Mouse (Mus musculus) liver, adult 2 months (tissue): ENCODE measurements around the gene Cct8l1.
A peak's percentile ranks its signal among the peaks of the same experiment; 100 is the strongest.

Source experiments
- CTCF ChIP-seq: fragments of 200-500 bp; IDR thresholded peaks from 2 replicates; pipeline ENCODE4 v1.5.1; 2011; ENCODE audit warnings: low read depth, low read length, control low read depth
- POLR2A ChIP-seq: fragments of 200-500 bp; IDR thresholded peaks from 2 replicates; pipeline ENCODE4 v1.6.1; 2011; ENCODE audit warnings: low read length, control low read depth; ENCODE audit not compliant: insufficient read depth; ENCODE audit errors: extremely low read depth

DNA sequence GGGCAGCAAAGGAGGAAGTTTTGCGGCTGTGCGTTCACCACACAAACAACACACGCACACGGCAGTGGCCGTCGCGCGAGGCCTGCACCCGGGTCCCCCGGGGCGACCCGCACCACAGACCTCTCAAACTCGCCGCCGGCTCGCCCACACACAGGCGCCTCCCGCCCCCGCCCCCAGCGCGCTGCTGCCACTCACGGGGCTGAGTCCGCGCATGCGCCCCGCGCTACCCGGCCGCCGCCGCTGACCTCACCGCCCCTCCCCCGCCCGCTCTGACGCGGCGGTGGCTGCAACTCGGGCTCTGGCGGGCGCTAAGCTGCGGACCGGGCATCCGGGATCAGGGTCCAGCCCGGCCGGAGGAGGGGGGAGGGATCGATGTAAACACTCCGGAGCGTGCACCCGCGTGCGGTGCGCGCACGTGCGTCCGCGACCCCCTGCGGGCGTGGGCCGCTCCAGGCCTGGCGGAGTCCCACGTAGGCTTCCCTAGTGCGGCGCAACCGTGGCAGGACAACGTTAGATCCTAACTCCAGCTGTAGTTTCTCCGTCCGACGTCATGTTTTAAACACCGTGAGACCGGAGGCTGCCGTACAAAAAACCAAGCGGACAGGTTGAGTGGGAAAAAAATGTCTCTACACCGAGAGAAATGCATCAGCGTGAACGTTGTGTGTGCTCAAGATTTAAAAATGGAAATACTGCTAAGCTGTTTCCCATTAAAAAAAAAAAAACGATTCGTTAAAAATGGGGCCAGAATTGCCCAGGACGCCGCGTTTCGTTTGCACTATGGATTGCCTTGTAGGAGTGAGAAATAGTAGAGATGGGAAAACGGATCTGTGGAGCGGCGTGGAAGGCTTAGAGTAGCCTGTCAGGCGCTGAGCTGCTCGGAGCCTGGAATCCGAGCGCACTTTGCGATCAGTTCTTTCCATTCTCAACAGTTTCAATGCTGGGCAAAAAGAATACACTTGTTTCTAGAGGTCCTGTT lies 16.2 kb upstream of the Cct8l1 start:
- TF ChIP-seq CTCF (no peak), POLR2A (peak; percentile 70)
